Mouse (Mus musculus) thymus, adult 2 months (tissue): ENCODE data around the gene Efna1.

ENCODE experiments used
- CTCF ChIP-seq: fragments of 200-500 bp; IDR thresholded peaks from 2 replicates; pipeline ENCODE4 v1.5.1; 2012; ENCODE audit warnings: mild to moderate bottlenecking, control low read depth, low read length, moderate library complexity, borderline replicate concordance; ENCODE audit not compliant: control insufficient read depth, poor library complexity, insufficient read depth; ENCODE audit errors: extremely low read depth
- POLR2A ChIP-seq: fragments of 200-500 bp; IDR thresholded peaks from 2 replicates; pipeline ENCODE4 v1.6.1; 2012; ENCODE audit warnings: mild to moderate bottlenecking, low read length, control low read depth, moderate library complexity; ENCODE audit not compliant: control insufficient read depth, poor library complexity, insufficient read depth; ENCODE audit errors: extremely low read depth

DNA sequence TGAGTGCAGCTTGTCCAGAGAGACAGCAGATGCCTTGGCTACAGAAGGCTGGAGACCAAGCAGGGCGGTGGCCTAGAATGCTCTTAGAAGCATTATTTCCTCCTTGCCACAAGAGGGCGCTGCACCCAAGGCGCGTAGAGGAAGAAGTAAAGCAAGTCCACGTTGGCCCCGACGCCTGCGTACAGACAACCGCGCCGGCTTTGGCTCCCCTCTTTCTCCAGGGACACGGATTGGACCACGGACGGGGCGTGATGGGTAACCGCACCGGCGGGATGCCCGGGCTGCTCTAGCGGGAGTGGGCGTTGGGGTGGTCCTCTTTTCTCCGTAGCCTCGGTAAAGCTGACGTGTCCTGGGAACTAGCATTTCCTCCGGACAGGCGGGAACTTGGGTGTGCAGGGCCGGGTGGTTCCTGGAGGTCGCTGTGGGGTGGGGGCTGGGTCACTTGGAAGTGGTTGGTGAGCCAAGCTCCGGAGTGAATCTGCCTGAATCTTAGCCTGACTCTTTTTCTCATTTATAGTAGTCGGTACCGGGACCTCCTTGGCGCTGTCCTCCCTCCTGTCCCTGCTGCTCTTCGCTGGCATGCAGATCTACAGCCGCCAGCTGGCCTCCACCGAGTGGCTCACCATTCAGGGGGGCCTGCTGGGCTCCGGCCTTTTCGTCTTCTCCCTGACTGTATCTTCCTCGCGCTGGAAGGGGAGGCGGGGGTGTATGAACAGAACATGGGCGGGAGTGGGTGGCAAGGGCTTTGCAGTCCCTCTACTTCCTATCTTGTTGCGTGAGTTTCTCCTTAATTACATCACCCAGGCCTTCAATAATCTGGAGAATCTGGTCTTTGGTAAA lies 34.5 kb downstream of the Efna1 start, which contains the start of gene Trim46:
- TF ChIP-seq POLR2A (0 out of 2 replicates have a peak, but pooled peaks have one; percentile 34), CTCF (peak; percentile 94)
